Mouse (Mus musculus): Measurements from ENCODE around the gene Inpp5d. TPM values are rescaled to one million over a fixed set of nuclear protein-coding genes. Genes with fewer than 3 reads are reported as not detected.
A peak's percentile ranks its signal among the peaks of the same experiment; 100 is the strongest.

Gene Inpp5d
- total RNA-seq, 2 experiments from 2014 or later, result 21.0 to 21.3 TPM

DNA sequence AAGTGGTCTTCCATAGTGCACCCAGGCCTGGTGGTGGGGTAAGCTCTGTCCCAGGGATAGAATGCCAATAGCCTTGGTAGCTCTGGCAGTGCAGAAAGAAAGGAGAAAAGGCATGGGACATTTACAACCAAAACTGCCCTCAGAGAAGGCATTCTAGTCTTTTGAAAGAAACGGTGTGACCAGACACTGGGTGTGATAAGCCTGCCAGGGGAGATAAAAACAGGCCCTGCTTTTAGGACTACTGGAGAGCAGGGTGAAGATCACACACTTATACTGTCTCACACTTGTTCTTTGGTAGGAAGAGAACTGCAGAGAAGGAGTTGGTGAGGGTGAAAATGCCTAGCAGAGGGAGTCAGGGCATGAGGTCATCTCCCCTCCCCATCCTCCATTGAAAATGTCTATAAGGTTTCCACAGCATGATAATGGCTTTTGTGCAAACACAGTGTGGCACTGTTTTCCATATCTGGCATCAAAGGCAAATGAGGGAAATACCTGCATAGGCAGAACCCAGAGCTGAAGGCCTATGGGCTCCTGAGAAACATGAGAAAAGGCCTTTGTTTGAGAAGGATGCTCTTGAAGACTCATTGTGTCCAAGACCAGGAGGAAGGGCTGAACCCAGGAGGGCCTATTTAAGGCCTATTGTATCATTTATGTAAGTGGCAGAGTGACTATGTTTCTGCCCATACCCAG is 4.0 kb downstream of the Inpp5d start:
- no peak for DNase-seq (ENCODE audit: low spot score in 2 of 2)

DNA sequence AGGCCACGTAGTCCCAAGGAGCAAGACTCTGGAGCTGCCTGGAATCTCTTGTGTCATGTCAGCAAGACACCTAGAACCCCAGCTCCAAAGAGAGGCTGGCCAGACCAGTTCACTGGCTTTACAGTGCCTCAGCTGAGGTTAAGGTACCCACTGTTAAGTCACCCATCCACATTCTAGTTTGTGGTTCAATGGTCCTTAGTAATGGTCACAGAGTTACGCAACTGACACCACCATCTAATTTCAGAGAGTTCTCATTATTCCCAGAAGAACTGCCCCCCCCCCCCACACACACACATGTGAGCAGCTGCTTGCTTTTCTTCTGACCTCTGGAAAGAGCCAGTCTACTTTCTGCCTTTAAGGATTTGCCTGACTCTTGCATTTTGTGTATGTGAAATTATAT is 4.7 kb downstream of the Inpp5d start:
- DNase-seq (ENCODE audit: low spot score in 2 of 2), result no peak

DNA sequence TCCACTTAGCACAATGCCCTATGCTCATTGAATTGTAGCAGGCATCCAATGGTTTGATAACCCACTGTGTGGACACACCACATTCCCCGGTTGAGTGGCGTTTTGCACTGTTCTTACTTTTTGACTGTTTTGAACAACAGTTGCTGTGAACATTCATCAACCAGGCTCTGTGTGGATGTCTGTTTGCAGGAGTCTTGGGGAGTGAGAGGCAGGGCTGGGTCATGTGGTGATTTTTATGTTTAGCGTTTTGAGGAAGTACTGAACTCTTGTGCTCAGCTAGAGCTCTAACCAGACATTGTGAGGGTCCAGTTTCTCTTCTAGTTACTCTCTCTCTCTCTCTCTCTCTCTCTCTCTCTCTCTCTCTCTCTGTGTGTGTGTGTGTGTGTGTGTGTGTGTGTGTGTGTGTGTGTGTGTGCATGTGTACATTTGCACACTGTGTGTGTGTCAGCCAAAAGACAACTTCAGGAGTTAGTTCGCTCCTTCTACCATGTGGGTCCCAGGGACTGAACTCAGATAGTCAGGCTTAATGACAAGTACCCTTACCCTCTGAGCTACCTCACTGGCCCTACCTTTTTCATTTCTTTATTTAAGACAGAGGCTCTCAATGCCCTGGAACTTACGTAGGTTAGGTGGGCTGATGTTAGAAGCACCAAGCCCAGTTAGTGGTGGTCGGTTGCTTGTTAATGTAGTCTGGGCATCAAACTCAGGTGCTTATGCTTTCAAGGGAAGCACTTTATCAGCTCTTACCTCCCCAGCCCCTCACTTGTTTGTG is 5.3 kb downstream of the Inpp5d start:
- DNase-seq (ENCODE audit: low spot score in 2 of 2), result no peak

DNA sequence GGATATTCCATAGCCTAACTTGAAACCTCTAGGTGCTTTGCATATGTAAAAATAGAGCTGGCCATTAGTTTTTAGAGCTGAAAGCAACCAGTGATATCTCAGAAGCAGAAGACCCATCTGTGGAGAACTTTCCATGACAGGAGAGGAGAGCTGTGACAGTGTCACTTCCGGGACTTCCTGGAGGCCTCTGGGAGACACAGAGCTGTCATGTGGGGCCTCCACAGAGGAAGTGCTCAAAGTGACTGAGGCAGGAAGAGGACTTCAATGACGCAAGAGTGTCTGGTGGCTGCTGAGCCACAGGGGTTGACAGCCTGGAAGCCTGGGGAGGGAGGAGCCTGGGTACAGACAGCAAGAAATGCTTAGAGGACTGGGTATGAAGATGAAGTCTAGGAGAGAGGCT is 6.2 kb downstream of the Inpp5d start:
- no peak for DNase-seq (ENCODE audit: low spot score in 2 of 2)

DNA sequence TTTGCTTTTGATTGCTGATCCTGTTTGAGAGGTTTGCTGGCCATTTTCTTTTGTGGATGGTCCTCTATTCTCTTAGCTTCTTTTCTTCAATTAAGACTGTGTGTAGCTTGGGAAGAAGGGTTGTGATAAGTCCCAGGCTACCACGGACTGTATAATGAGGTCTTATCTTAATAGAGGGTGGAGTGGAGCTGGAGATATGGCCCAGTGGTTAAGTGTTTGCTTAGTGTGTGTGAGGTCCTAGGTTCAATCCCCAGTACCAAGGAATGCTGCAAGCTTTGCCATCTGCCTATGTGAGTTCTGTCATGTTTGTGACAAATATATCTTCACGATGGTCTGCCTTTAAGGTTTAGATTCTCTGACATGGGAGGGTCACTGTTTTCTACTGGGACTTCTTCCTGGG is 8.0 kb downstream of the Inpp5d start:
- no peak for DNase-seq (ENCODE audit: low spot score in 2 of 2)

DNA sequence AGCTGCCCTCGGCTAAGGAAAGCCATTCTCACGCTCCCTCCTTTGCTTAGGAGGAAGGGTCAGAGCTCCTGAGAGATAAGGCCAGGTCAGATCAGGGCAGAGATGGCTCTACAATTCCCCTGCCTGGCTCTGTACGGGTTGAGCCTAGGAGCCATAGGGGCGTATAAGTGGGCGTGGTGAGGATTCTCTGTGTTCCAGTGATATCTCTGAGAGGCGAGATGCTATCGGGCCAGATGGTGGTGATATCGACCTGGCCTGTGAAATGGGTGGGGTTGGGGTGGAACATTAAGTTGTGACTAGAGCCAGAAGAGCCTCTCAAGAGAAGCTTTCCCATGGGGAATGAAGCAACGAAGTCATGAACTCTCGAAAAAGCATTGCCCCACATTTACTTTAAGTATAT is 11.5 kb downstream of the Inpp5d start:
- no peak for DNase-seq (ENCODE audit: low spot score in 2 of 2)

DNA sequence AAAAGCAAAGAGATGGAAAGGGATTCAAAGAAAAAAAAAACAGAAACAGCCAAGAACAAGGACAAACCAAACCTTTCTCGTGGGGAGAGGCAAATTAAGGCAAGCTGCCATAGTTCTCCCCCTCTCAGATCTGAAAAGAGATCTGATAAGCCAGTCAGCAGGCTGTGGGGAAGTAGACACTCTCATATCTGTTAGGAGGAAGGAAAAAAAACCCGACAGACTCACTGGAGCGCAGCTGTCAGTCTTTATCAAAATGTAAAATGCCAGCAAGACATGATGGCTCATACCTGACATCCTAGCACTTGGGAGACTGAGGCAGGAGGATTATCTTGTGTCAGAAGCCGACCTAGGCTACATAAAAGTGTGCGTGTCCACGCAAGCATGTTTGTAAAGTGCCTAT is 12.1 kb downstream of the Inpp5d start:
- DNase-seq (ENCODE audit: low spot score in 2 of 2), result no peak

DNA sequence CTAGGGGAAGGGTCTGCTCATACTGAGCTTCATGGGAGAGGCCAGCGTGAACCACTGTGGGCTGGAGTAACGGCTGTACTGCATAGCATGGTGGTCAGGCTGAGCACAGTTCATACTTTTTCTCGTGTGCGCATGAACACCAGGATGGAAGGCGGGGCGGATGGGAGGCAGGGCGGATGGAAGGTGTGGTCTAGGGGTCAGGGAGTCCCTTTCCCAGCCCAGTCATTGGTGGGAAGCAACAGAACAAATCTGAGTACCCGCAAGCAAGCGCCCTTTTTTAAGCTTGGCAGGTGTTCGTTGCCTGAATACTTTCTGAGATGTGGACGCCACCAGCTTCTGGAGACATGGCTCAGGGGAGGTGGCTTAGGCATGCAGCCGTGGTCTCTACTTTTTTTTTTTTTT is 16.6 kb downstream of the Inpp5d start:
- DNase-seq (ENCODE audit: low spot score in 2 of 2), result no peak

DNA sequence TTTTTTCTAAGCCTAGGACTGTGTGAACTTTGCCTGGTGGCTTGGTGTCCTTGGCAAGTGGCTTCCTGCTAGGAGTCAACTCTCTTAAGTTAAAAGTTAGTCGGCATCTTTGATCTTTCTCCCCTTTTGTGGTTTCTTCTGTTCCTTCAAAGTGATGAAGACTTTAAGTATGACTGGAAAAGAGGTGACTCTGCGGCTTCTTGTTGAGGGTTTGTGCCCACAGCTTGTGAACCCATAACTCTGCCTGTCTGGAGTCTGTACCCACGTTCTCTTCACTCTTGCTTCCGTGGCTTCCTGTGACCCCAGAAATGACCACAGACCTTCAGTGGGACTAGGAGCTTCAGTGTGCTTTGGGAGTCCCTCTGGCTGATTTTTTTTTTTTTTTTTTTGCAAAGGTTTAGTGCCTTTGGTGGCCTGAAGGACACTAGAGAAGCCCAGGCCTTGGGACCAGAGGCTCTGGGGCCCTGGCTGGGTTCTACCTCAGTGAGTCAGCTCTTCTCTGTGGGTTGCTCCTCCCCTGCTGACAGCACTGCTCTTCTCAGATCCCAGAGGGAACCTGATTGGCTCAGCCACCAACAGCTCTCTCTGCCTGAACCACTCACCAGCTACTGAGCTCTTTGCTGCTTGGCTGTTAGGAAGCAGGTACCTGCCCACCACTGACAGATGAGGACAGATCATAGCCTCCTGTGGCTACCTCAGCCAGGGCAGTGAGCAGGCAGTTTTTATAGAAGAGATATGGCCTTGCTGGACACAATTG is 17.2 kb downstream of the Inpp5d start:
- no peak for DNase-seq (ENCODE audit: low spot score in 2 of 2)

DNA sequence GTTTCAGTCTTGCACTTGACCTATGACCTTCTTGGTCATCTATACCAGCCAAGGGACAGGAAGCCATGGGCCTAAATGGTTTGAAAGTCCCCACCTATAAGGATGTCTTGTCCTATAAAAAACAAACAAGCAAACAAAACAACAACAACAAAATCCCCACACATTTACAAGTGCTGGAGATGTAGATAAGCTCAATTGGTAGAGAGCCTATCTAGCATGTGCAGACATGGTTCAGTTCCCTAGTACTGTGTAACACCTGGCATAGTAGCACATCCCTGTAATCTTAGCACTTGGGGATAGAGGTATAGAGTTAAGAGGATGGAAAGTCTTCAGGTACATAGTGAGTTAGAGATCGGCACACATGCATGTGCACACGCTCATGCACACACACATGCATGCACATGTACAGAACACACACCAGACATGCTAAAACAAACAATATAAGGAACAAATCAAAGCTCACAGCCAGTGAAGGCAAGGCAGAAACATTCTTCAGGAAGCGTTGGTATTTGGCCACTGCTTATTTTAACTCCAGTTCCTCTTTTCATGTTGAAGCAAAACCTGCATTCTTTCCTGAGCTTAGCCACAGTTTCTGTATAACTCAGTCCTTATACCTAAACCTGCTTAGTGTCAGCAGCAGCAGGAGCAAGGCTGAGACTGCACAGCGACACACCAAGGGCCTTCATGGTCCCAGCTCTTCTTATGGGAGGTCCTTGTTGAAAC is 17.9 kb downstream of the Inpp5d start:
- no peak for DNase-seq (ENCODE audit: low spot score in 2 of 2)

DNA sequence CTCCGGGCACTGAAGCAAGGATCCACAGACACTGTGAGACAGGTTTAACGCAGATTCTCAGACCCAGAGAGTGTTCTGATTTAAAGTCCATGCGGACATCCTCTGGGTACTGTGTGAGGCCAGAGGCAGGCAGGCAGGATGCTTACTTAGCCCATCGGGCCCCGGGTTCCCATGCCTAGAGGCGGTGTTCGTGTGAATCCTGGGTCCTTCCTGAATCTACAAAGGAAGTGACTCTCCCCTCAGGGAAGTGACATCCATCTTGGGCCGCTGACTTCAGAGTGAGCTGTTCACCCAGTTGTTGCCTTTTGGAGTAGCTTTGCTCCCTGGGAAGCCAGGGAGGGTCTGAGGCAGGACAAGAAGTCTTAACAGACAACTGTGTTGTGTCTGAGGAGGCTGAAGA is 19.6 kb downstream of the Inpp5d start:
- DNase-seq (ENCODE audit: low spot score in 2 of 2), result no peak

DNA sequence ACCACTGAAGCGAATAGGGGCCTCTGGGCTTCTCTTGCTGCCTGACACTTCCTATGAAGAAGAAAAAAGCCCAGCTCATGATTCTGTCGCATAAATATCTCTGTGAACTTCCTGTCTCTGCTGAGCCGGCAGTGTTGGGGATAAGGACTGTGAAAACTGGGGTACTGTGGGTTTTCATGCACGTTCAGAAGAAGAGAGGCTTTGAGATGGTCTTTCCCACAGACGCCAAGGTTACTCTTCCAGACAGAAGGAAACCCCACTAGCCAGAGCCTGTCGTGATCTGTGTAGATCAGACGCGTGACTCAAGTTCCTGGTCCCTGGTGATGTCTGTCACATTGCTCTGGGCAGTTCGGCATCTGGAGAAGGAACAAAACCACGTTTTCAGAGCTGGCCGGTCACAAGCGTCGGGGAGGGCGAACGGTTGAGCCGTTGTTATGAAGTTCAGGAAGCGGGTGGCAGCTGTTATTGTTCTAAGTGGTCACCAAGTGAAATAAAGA is 20.1 kb downstream of the Inpp5d start:
- DNase-seq (ENCODE audit: low spot score in 2 of 2), result no peak

DNA sequence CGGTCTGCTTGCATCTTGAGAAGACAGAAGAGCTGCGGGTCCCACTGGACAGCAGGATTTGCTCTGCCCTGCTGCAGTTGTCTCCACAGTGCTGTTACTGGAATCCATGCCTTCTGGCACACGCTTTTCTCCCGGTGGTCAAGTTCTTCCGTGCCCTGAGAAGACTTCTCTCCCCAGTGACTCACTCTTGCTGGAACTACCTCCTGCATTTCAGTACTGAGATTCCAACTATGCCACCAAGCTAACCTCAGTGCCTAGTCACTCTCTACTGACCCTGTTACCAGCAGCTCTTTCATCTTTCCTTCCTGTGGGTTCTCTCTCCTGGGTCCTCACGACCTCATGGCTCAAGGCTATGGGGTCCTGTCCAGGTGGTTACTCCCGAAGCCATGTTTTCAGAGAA is 22.9 kb downstream of the Inpp5d start:
- DNase-seq (ENCODE audit: low spot score in 2 of 2), result no peak

DNA sequence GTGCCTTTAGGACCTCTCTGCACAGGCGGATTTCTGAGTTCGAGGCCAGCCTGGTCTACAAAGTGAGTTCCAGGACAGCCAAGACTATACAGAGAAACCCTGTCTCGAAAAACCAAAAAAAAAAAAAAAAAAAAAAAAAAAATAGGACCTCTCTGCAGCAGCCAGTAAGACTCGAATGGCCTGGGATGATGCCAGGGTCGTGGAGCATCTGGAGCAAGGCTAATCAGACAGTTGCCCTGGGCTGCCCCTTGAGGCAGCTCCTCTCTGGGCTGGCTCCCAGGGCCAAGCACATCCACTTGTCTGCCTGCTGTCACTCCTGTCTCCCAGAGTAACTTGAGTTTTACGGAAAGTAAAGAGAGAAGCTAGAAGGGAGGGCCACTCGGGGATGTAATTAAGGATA is 24.9 kb downstream of the Inpp5d start:
- no peak for DNase-seq (ENCODE audit: low spot score in 2 of 2)

DNA sequence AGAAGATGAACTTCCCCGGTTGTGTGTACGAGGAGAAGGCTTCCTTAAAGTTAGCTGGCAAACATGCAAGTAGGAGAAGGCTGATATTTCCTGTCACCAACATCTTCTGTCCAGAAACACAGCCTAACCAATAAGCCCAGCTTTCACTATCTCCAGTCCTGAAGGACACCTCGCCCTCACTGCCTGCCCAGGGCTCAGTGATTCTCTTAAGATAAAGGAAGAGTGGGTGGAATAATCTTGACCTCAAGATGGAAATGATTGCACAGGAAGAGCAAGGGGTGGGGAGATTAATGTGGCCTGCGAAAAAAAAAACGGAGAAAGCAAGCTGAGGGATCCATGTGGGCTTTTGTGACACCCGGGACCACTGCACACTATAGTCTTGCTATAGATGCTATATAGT is 25.6 kb downstream of the Inpp5d start:
- no peak for DNase-seq (ENCODE audit: low spot score in 2 of 2)

DNA sequence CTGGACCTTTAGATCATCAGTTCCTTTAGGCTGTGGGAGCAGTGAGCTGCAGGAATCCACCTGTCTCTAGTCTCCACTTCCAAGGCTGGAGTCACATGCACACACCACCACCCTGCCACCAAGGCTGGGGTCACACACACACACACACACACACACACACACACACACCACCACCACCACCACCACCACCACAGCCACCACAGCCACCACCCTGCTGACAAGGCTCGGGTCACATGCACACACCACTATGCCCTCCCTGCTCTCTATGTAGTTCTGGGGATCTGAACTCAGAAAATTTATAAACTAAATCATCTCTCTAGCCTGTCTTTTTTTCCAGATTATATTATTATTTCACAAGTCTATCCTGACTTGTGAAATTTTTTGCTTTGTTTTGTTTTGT is 27.7 kb downstream of the Inpp5d start:
- no peak for DNase-seq (ENCODE audit: low spot score in 2 of 2)

DNA sequence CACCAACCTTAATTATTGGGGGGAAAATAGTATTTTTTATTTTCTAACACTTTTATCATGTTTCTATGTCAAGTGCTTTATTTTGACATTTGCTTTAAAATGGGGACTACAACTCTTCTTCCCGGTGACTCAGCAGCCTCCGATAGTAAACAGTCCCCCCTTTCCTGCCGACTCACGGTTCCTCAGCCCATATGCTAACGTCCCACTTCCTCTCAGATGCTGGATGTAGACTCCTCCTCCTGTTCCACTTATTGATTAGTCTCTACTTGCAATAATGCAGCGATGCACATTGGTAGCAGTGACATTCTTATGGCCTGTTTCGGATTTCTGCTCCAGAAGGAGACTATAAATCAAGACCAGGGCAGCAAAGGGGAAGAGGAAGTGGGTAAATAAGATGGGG is 28.5 kb downstream of the Inpp5d start:
- DNase-seq (ENCODE audit: low spot score in 2 of 2), result no peak

DNA sequence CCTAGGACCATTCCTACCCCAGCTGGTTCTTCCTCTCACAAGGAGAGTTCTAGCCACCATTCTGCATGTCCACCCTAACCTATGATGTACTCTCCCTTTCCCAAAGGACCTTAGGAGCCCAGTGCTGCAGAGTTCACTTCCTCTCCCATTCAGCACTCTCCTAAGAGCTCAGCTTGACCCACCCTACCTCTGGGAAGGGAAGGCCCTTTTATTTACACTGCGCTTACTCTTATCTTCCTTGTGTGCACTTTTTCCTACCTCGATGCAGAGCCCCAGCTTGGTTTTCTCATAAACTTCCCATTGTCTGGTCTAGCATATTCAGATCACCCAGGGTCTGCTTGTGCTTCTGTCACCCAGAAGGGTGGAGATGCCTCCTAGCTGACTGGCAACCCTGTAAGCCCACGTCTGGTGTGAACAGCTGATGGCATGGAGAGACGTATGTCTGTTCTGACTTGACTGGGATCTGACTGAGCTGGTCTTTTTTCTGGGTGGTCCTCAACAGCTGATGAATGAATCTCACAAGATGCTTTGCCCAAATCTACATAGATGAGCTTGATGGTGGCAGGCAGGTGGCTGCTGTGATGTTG is 29.2 kb downstream of the Inpp5d start:
- DNase-seq (ENCODE audit: low spot score in 2 of 2), result no peak

DNA sequence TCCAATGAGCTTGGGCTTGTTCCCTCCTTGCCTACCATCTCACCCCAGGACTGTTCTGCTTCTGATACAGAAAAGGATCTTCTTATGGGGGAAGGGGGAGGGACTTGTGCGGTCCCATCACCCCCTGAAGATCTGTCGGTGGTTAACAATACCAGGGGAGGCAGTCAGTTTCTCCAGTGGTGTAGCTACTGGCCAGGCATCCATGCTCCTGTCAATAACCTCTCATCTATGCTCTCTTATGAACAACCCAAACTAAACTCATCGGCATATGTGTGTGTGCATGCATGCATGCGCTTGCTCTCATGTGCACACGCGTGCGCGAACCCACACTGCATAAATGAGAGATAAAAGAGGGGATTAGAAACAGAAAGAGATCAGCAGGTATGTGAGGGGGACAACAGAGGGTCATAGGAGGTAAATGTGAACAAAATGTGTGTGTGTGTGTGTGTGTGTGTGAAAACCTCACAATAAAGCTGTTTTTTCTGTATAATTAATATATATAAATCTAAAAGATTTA is 29.9 kb downstream of the Inpp5d start:
- no peak for DNase-seq (ENCODE audit: low spot score in 2 of 2)

DNA sequence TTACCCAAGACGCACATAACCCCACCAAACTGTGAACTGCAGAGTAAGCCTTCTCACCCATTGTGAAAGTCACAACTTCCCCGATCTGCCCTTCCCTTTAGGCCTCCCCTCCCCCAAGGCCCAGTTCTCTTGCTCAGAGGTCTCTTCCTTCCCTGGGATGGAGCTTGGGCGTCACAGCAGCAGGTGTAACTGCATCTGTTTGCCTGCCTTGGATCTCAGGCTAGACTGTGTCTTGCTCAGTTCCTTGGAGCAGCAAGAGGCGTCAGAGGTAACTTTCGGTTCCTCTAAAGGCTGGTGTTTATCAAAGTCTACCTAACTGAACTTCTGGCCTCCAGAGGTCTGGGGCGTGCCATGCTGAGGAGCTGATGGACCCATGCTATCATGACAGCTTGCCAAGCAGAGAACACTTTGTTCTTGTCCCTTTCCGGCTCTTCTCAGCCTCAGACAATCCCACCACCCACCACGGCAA is 30.5 kb downstream of the Inpp5d start:
- peak in 1 of 2 experiments; percentile 33 for DNase-seq (ENCODE audit: low spot score in 2 of 2)

DNA sequence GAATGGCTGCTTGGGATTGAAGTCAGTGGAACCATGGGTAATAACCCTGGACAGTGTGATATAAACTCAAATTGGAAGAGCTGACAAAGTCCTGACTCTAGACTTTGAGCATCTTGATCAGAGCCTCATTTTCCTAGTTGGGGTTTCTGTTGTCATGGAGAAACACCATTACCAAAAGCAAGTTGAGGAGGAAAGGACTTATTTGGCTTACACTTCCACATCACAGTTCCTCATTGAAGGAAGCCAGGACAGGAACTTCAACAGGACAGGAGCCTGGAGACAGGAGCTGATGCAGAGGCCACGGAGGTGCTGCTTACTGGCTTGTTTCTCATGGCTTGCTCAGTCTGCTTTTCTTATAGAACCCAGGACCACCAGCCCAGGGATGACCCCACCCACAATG is 31.3 kb downstream of the Inpp5d start:
- no peak for DNase-seq (ENCODE audit: low spot score in 2 of 2)
